In genomic region chr3:38900839-38901238, GRCm38 (mm10) we compare ENCODE assay signal across 20 mouse cellular contexts. TPM values are rescaled to one million over a fixed set of nuclear protein-coding genes. Genes with fewer than 3 reads are reported as not detected.
A peak's percentile ranks its signal among the peaks of the same experiment; 100 is the strongest.
DNase-seq lines count a peak whose midpoint lies in the region; ATAC-seq and TF ChIP-seq lines count a peak whose summit lies in the region.
"Had no signal": no experiment of that assay in that cellular context is flagged by ENCODE, and none has a peak within 500 bp of the region (broad histone marks: within the 10 kb centered on the region; RNA-seq: fewer than 3 reads in every experiment).

No protein-coding gene starts in this region.

- no peak for TF ChIP-seq POLR2A in CH12.LX (IDR thresholded peaks at IDR 0.05; ENCODE audit: low read depth, low read length)

- WGBS in hindbrain, embryonic 10.5 days = 19% methylated on average over 1 of the region's 1 CpGs
- 19% methylated on average over 1 of the region's 1 CpGs for WGBS in hindbrain, embryonic 14.5 days

- H3K9ac ChIP-seq in hindbrain, embryonic 14.5 days = no peak overlapping the region
- no peak overlapping the region for H3K9ac ChIP-seq in CH12.LX (ENCODE audit: insufficient read depth, low read depth)
- H3K9ac ChIP-seq: embryonic facial prominence, embryonic 15.5 days; heart, embryonic 12.5 days; hindbrain, embryonic 12.5 days; intestine, embryonic 15.5 days had no signal

- H3K9me3 ChIP-seq in hindbrain, embryonic 10.5 days = no peaks in the 10 kb centered on the region
- H3K9me3 ChIP-seq in hindbrain, embryonic 14.5 days (ENCODE audit: control insufficient read depth, low read length) = no peaks in the 10 kb centered on the region
- no peaks in the 10 kb centered on the region for H3K9me3 ChIP-seq in CH12.LX (replicated peaks; ENCODE audit: low read length)
- H3K9me3 ChIP-seq: embryonic facial prominence, embryonic 15.5 days; heart, embryonic 12.5 days; hindbrain, embryonic 12.5 days; intestine, embryonic 15.5 days had no signal

- ATAC-seq in hindbrain, embryonic 14.5 days (ENCODE audit: low FRiP score) = no peak
- ATAC-seq: intestine, embryonic 15.5 days had no signal

- H3K79me2 ChIP-seq in CH12.LX (replicated peaks; ENCODE audit: control insufficient read depth, extremely low read depth, insufficient read depth, poor library complexity, severe bottlenecking) = no peaks in the 10 kb centered on the region

- intact Hi-C loops in left cerebral cortex, postnatal 10 days (cut with DNase I) = no loop called here

- H3K27ac ChIP-seq in hindbrain, embryonic 10.5 days = 0 out of 2 replicates have a peak overlapping the region, but pooled peaks have one; percentile 35
- H3K27ac ChIP-seq in hindbrain, embryonic 14.5 days = no peak overlapping the region
- H3K27ac ChIP-seq in CH12.LX (ENCODE audit: insufficient read depth, low read depth) = no peak overlapping the region
- H3K27ac ChIP-seq: embryonic facial prominence, embryonic 15.5 days; gastrocnemius, adult 2 months; hindbrain, embryonic 12.5 days; intestine, embryonic 15.5 days had no signal

- no peak for TF ChIP-seq EP300 in CH12.LX (IDR thresholded peaks at IDR 0.05; ENCODE audit: low read length)

- no peak overlapping the region for H3K4me2 ChIP-seq in hindbrain, embryonic 14.5 days (replicated peaks)
- H3K4me2 ChIP-seq in CH12.LX (ENCODE audit: insufficient read depth, low read depth, poor library complexity, severe bottlenecking) = no peak overlapping the region
- H3K4me2 ChIP-seq: embryonic facial prominence, embryonic 15.5 days; heart, embryonic 12.5 days; hindbrain, embryonic 12.5 days; intestine, embryonic 15.5 days had no signal

- in situ Hi-C loops in CH12.LX (cut with MboI; ENCODE audit: low pct_ligation_motif_present, low pct_unique_long_range_greater_than_20kb, low sequenced_read_pairs) = no loop called here

- no peaks in the 10 kb centered on the region for H3K27me3 ChIP-seq in hindbrain, embryonic 10.5 days (ENCODE audit: insufficient read depth, poor library complexity, severe bottlenecking)
- no peaks in the 10 kb centered on the region for H3K27me3 ChIP-seq in hindbrain, embryonic 14.5 days (ENCODE audit: control insufficient read depth, insufficient read depth, low read length)
- H3K27me3 ChIP-seq in CH12.LX (replicated peaks) = no peaks in the 10 kb centered on the region
- H3K27me3 ChIP-seq: embryonic facial prominence, embryonic 15.5 days; heart, embryonic 12.5 days; hindbrain, embryonic 12.5 days; intestine, embryonic 15.5 days had no signal

- H3K4me1 ChIP-seq in hindbrain, embryonic 10.5 days (replicated peaks) = peaks cover 23% of the 10 kb centered on the region
- H3K4me1 ChIP-seq in hindbrain, embryonic 14.5 days (replicated peaks; ENCODE audit: control insufficient read depth, insufficient read depth, low read length) = 0 out of 2 replicates have a peak, but pooled peaks cover 4% of the 10 kb centered on the region
- peaks cover 0 to 19% of the 10 kb centered on the region in 2 experiments; a peak in 2 of 4 replicates for H3K4me1 ChIP-seq in CH12.LX (ENCODE audit: control insufficient read depth in 1 of 2, insufficient read depth in 2 of 2)
- H3K4me1 ChIP-seq: intestine, embryonic 15.5 days had no signal

- dilution Hi-C loops in CH12.LX (cut with MboI; ENCODE audit: extremely low pct_ligation_motif_present, extremely low pct_unique_long_range_greater_than_20kb, low sequenced_read_pairs) = no loop called here

- peaks cover 38% of the 10 kb centered on the region for H3K36me3 ChIP-seq in hindbrain, embryonic 10.5 days
- H3K36me3 ChIP-seq in hindbrain, embryonic 14.5 days (replicated peaks; ENCODE audit: control insufficient read depth, insufficient read depth) = no peaks in the 10 kb centered on the region; the same call in 1 of the 2 replicates
- H3K36me3 ChIP-seq in CH12.LX (replicated peaks in 1 of 2; ENCODE audit: control insufficient read depth in 1 of 2, insufficient read depth in 1 of 2, low read length in 1 of 2) = no peaks in the 10 kb centered on the region
- H3K36me3 ChIP-seq: embryonic facial prominence, embryonic 15.5 days; intestine, embryonic 15.5 days had no signal

- TF ChIP-seq CTCF in CH12.LX (conservative IDR thresholded peaks at IDR 0.05 in 1 of 2, IDR thresholded peaks at IDR 0.05 in 1 of 2; ENCODE audit: low read depth in 2 of 2, low read length in 2 of 2) = no peak

- TF ChIP-seq RAD21 in CH12.LX (IDR thresholded peaks at IDR 0.05; ENCODE audit: low read depth, low read length) = no peak

- DNase-seq in embryo, embryonic 11 days = peak; percentile 44
- DNase-seq in embryo, embryonic 10 days (ENCODE audit: low spot score) = no peak
- DNase-seq in hindbrain, embryonic 10.5 days (ENCODE audit: low spot score) = no peak
- DNase-seq in hindbrain, embryonic 14.5 days (ENCODE audit: low spot score) = no peak
- DNase-seq in CH12.LX (ENCODE audit: extremely low read depth) (peak; percentile 33), ZHBTc4 (ENCODE audit: low read depth, low spot score) (peak; percentile 42)
- DNase-seq in left cerebral cortex, postnatal 10 days (ENCODE audit: extremely low spot score in 1 of 2, low spot score in 2 of 2) = no peak
- DNase-seq: adrenal gland, postnatal 14 days; cerebellum, adult 18-20 months; cerebellum, adult 9-11 months; cerebellum, postnatal 36 days; gastrocnemius, adult 2 months; gastrocnemius, postnatal 25 days; kidney, adult 18-20 months had no signal

- H3K4me3 ChIP-seq in hindbrain, embryonic 10.5 days = no peak overlapping the region
- no peak overlapping the region for H3K4me3 ChIP-seq in hindbrain, embryonic 14.5 days (replicated peaks; ENCODE audit: low read length)
- no peak overlapping the region for H3K4me3 ChIP-seq in CH12.LX (replicated peaks in 1 of 3; ENCODE audit: low read depth in 2 of 3, low read length in 2 of 3, poor library complexity in 1 of 3)
- H3K4me3 ChIP-seq: embryonic facial prominence, embryonic 15.5 days; erythroblast, embryonic 14.5 days; gastrocnemius, adult 2 months; heart, embryonic 12.5 days; hindbrain, embryonic 12.5 days; intestine, embryonic 15.5 days had no signal

TF ChIP-seq in CH12.LX, 34 proteins besides CTCF, POLR2A, EP300 and RAD21:
- TF ChIP-seq BHLHE40 (IDR thresholded peaks at IDR 0.05; ENCODE audit: low read depth, low read length) (no peak), RCOR1 (conservative IDR thresholded peaks at IDR 0.05; ENCODE audit: low read depth, low read length) (no peak), ZMIZ1 (IDR thresholded peaks at IDR 0.05; ENCODE audit: low read depth, low read length) (no peak), E2F4 (IDR thresholded peaks at IDR 0.05; ENCODE audit: insufficient replicate concordance, low read depth, low read length) (no peak), MAFK (IDR thresholded peaks at IDR 0.05; ENCODE audit: insufficient replicate concordance, low read length) (no peak), MAZ (IDR thresholded peaks at IDR 0.05; ENCODE audit: low read depth, low read length) (no peak), CHD2 (IDR thresholded peaks at IDR 0.05; ENCODE audit: low read length) (no peak), IRF4 (IDR thresholded peaks at IDR 0.05; ENCODE audit: low read depth, low read length) (no peak), USF2 (conservative IDR thresholded peaks at IDR 0.05; ENCODE audit: low read depth, low read length) (no peak), ZNF384 (IDR thresholded peaks at IDR 0.05; ENCODE audit: low read depth, low read length) (no peak), ETS1 (conservative IDR thresholded peaks at IDR 0.05; ENCODE audit: low read depth, low read length) (no peak), ZKSCAN1 (IDR thresholded peaks at IDR 0.05; ENCODE audit: borderline replicate concordance, low read depth, low read length) (no peak), MYC (IDR thresholded peaks at IDR 0.05; ENCODE audit: low read depth, low read length) (no peak)

RNA-seq across cellular contexts. Expression of gene Fat4, which starts 14.1 kb away (rescaled TPM):
- polyA plus RNA-seq in hindbrain, embryonic 10.5 days (2016; fragmentation: Nextera tagmentation; extraction: Ambion mirVana) = 6.6 and 10.3 TPM in 2 replicates
- 15.8 and 18.2 TPM in 2 replicates for polyA plus RNA-seq in hindbrain, embryonic 14.5 days (2014; fragmentation: Nextera tagmentation; extraction: Ambion mirVana)
- not detected in 2 replicates for total RNA-seq in CH12.LX (2012; rRNA removed)
- not detected in 2 replicates for total RNA-seq in CH12.LX (2014; rRNA removed)
- polyA plus RNA-seq in CH12.LX (2012; ENCODE audit: insufficient read length, low read depth) = not detected in 2 replicates
- 10 to 100 TPM; 32.1 to 40.8 TPM for total RNA-seq in left cerebral cortex, postnatal 10 days (2021)
- total RNA-seq: granulocyte monocyte progenitor cell, adult 5-6 weeks had no signal
- polyA plus RNA-seq: erythroblast, embryonic 14.5 days had no signal

Comparison
In these comparisons a context has a peak if more than half of its experiments do, and no peak if none do; other contexts are left out.
1. DNase-seq: peak in embryo, embryonic 11 days (single experiment), CH12.LX (single experiment) and ZHBTc4 (single experiment); none in embryo, embryonic 10 days (single experiment), hindbrain, embryonic 10.5 days (single experiment), hindbrain, embryonic 14.5 days (single experiment) and left cerebral cortex, postnatal 10 days (0 of 2).